Mouse (Mus musculus): ENCODE data around the gene Pdzk1.

DNA sequence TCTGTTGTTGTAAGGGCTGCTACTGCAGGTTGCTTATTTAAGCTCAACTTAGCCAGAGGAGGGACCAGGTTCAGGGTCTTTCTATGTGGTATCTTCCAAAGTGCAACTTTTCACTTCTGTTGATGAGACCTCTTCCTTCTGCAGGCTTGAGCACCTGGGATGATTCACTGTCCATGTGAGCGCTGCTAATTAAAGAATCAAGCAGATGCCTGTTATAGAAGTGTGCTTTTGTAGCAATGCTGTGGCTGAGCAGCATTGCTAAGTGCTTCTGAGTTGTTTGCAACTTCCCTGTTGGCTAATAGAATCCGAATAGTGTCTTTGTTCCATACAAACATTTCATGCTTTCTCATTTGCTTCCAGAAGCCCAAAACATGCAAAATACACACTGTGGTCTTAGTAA lies 41.2 kb downstream of the Pdzk1 start:
- TF ChIP-seq CTCF (IDR thresholded peaks at IDR 0.05; ENCODE audit: control insufficient read depth, insufficient read depth, insufficient replicate concordance, low read depth, low read length) (no peak), POLR2A (IDR thresholded peaks at IDR 0.05; ENCODE audit: control insufficient read depth, low read depth, low read length) (no peak)
